Mouse (Mus musculus) T-helper 2 cell (primary cell): ENCODE data around the gene Ndufa12.

Source experiments
- in situ Hi-C: fragments of 300-600 bp; cut with MboI, MseI; formaldehyde crosslinking; loops from one replicate; pipeline ENCODE4 v1.15.1; 2025; ENCODE audit warnings: high pct_unique_total_duplicates

The Ndufa12 gene

GRCm38 (mm10) chr10:94198482-94199405, at the start of gene Ndufa12:
Ndufa12 (plus strand) TSS chr10:94198720.
- in situ Hi-C loops = no loop called here

- in situ Hi-C loops = no loop called here
These were observed 47.0 kb upstream of the Ndufa12 start for GRCm38 (mm10) chr10:94151488-94151887.

GRCm38 (mm10) chr10:94153841-94154240, 44.7 kb upstream of the Ndufa12 start:
- in situ Hi-C loops = no loop called here

- in situ Hi-C loops = no loop called here
These were observed 39.6 kb upstream of the Ndufa12 start for GRCm38 (mm10) chr10:94158962-94159361.

- in situ Hi-C loops = no loop called here
These were observed 39.1 kb upstream of the Ndufa12 start for GRCm38 (mm10) chr10:94159406-94159805.

- in situ Hi-C loops = no loop called here
These were observed 37.3 kb upstream of the Ndufa12 start for GRCm38 (mm10) chr10:94161051-94161765.

- in situ Hi-C loops = no loop called here
These were observed 36.5 kb upstream of the Ndufa12 start for GRCm38 (mm10) chr10:94162031-94162430.

GRCm38 (mm10) chr10:94164104-94164845, 34.2 kb upstream of the Ndufa12 start:
- in situ Hi-C loops = no loop called here

- in situ Hi-C loops = no loop called here
These were observed 33.1 kb upstream of the Ndufa12 start for GRCm38 (mm10) chr10:94165426-94165825.

GRCm38 (mm10) chr10:94167051-94167750, 31.3 kb upstream of the Ndufa12 start:
- in situ Hi-C loops = no loop called here

- in situ Hi-C loops = no loop called here
These were observed 26.9 kb upstream of the Ndufa12 start for GRCm38 (mm10) chr10:94171440-94172130.

GRCm38 (mm10) chr10:94172137-94172536, 26.4 kb upstream of the Ndufa12 start:
- in situ Hi-C loops = no loop called here

- in situ Hi-C loops = no loop called here
These were observed 25.8 kb upstream of the Ndufa12 start for GRCm38 (mm10) chr10:94172706-94173105.

GRCm38 (mm10) chr10:94174652-94175051, 23.9 kb upstream of the Ndufa12 start:
- in situ Hi-C loops = no loop called here

GRCm38 (mm10) chr10:94183199-94183598, 15.3 kb upstream of the Ndufa12 start:
- in situ Hi-C loops = no loop called here

- in situ Hi-C loops = no loop called here
These were observed 6.5 kb downstream of the Ndufa12 start for GRCm38 (mm10) chr10:94204973-94205372.

GRCm38 (mm10) chr10:94210718-94211618, 12.4 kb downstream of the Ndufa12 start:
- in situ Hi-C loops = no loop called here

- in situ Hi-C loops = no loop called here
These were observed 13.2 kb downstream of the Ndufa12 start for GRCm38 (mm10) chr10:94211725-94212124.

- in situ Hi-C loops = no loop called here
These were observed 26.7 kb downstream of the Ndufa12 start for GRCm38 (mm10) chr10:94225026-94225750.
